Mouse (Mus musculus): Measurements from ENCODE around the gene Mob3b. TPM values are rescaled to one million over a fixed set of nuclear protein-coding genes. Genes with fewer than 3 reads are reported as not detected.
A peak's percentile ranks its signal among the peaks of the same experiment; 100 is the strongest.

The Mob3b gene
- polyA plus RNA-seq, 1 experiment from 2014 or later: 13.1 TPM

- 29% methylated on average over 17 of the region's 17 CpGs for WGBS
- peak overlapping the region; percentile 80 for H3K27ac ChIP-seq
- H3K4me1 ChIP-seq (replicated peaks): peaks cover 37% of the 10 kb centered on the region
- 0 out of 2 replicates have a peak, but pooled peaks cover 3% of the 10 kb centered on the region for H3K27me3 ChIP-seq (ENCODE audit: insufficient read depth, poor library complexity, severe bottlenecking)
- peak overlapping the region; percentile 49 for H3K4me3 ChIP-seq
- no peaks in the 10 kb centered on the region for H3K36me3 ChIP-seq
- H3K9me3 ChIP-seq: no peaks in the 10 kb centered on the region
- peak; percentile 41 for DNase-seq (ENCODE audit: low spot score)
Observed at GRCm38 (mm10) chr4:35099210-35099864, 57.9 kb downstream of the Mob3b start.

- Histone ChIP-seq H3K27me3 (ENCODE audit: insufficient read depth, poor library complexity, severe bottlenecking) (0 out of 2 replicates have a peak, but pooled peaks cover 3% of the 10 kb centered on the region), H3K36me3 (no peaks in the 10 kb centered on the region), H3K27ac (no peak overlapping the region), H3K4me1 (replicated peaks) (peaks cover 33% of the 10 kb centered on the region), H3K4me3 (no peak overlapping the region), H3K9me3 (no peaks in the 10 kb centered on the region)
- DNase-seq (ENCODE audit: low spot score): no peak
- WGBS: 92% methylated on average over 6 of the region's 6 CpGs
Observed at GRCm38 (mm10) chr4:35098552-35098951, 58.7 kb downstream of the Mob3b start.

GRCm38 (mm10) chr4:35096226-35097175, 60.8 kb downstream of the Mob3b start:
- no peak overlapping the region for H3K4me3 ChIP-seq
- 0 out of 2 replicates have a peak, but pooled peaks cover 3% of the 10 kb centered on the region for H3K27me3 ChIP-seq (ENCODE audit: insufficient read depth, poor library complexity, severe bottlenecking)
- H3K4me1 ChIP-seq (replicated peaks): peaks cover 33% of the 10 kb centered on the region
- DNase-seq (ENCODE audit: low spot score): no peak
- 0 out of 2 replicates have a peak overlapping the region, but pooled peaks have one; percentile 5 for H3K27ac ChIP-seq
- H3K9me3 ChIP-seq: no peaks in the 10 kb centered on the region
- 84% methylated on average over 28 of the region's 28 CpGs for WGBS
- no peaks in the 10 kb centered on the region for H3K36me3 ChIP-seq

- H3K9me3 ChIP-seq: no peaks in the 10 kb centered on the region
- WGBS: 84% methylated on average over 3 of the region's 3 CpGs
- H3K27me3 ChIP-seq (ENCODE audit: insufficient read depth, poor library complexity, severe bottlenecking): no peaks in the 10 kb centered on the region
- no peak overlapping the region for H3K27ac ChIP-seq
- DNase-seq (ENCODE audit: low spot score): no peak
- no peaks in the 10 kb centered on the region for H3K36me3 ChIP-seq
- no peak overlapping the region for H3K4me3 ChIP-seq
- 0 out of 2 replicates have a peak, but pooled peaks cover 2% of the 10 kb centered on the region for H3K4me1 ChIP-seq (replicated peaks)
Observed at GRCm38 (mm10) chr4:35092457-35092856, 64.8 kb downstream of the Mob3b start.

GRCm38 (mm10) chr4:35091157-35091784, 66.0 kb downstream of the Mob3b start:
- Histone ChIP-seq H3K4me1 (replicated peaks) (0 out of 2 replicates have a peak, but pooled peaks cover 2% of the 10 kb centered on the region), H3K36me3 (no peaks in the 10 kb centered on the region), H3K4me3 (no peak overlapping the region), H3K27ac (no peak overlapping the region), H3K9me3 (no peaks in the 10 kb centered on the region), H3K27me3 (ENCODE audit: insufficient read depth, poor library complexity, severe bottlenecking) (no peaks in the 10 kb centered on the region)
- no peak for DNase-seq (ENCODE audit: low spot score)
- 84% methylated on average over 13 of the region's 13 CpGs for WGBS

GRCm38 (mm10) chr4:35089321-35090316, 67.7 kb downstream of the Mob3b start:
- Histone ChIP-seq H3K4me3 (no peak overlapping the region), H3K36me3 (no peaks in the 10 kb centered on the region), H3K9me3 (no peaks in the 10 kb centered on the region), H3K27me3 (ENCODE audit: insufficient read depth, poor library complexity, severe bottlenecking) (no peaks in the 10 kb centered on the region), H3K27ac (no peak overlapping the region), H3K4me1 (replicated peaks) (no peaks in the 10 kb centered on the region)
- 80% methylated on average over 14 of the region's 14 CpGs for WGBS
- DNase-seq (ENCODE audit: low spot score): no peak

GRCm38 (mm10) chr4:35086067-35086700, 71.1 kb downstream of the Mob3b start:
- Histone ChIP-seq H3K9me3 (no peaks in the 10 kb centered on the region), H3K27ac (no peak overlapping the region), H3K4me3 (no peak overlapping the region), H3K27me3 (ENCODE audit: insufficient read depth, poor library complexity, severe bottlenecking) (no peaks in the 10 kb centered on the region), H3K36me3 (peaks cover 7% of the 10 kb centered on the region), H3K4me1 (replicated peaks) (no peaks in the 10 kb centered on the region)
- 79% methylated on average over 7 of the region's 7 CpGs for WGBS
- no peak for DNase-seq (ENCODE audit: low spot score)

- WGBS: 91% methylated on average over 8 of the region's 8 CpGs
- DNase-seq (ENCODE audit: low spot score): no peak
Observed at GRCm38 (mm10) chr4:35084060-35084459, 73.2 kb downstream of the Mob3b start.

GRCm38 (mm10) chr4:35082476-35083114, 74.7 kb downstream of the Mob3b start:
- no peak for DNase-seq (ENCODE audit: low spot score)
- WGBS: 82% methylated on average over 10 of the region's 10 CpGs

More at GRCm38 (mm10) chr4:35084060-35084459, 73.2 kb downstream of the Mob3b start:
- H3K4me1 ChIP-seq (replicated peaks): no peaks in the 10 kb centered on the region
- H3K4me3 ChIP-seq: no peak overlapping the region
- H3K27me3 ChIP-seq (ENCODE audit: insufficient read depth, poor library complexity, severe bottlenecking): no peaks in the 10 kb centered on the region
- H3K9me3 ChIP-seq: no peaks in the 10 kb centered on the region
- no peak overlapping the region for H3K27ac ChIP-seq
- H3K36me3 ChIP-seq: peaks cover 18% of the 10 kb centered on the region

GRCm38 (mm10) chr4:35080285-35080684, 77.0 kb downstream of the Mob3b start:
- no peak overlapping the region for H3K4me3 ChIP-seq
- no peaks in the 10 kb centered on the region for H3K27me3 ChIP-seq (ENCODE audit: insufficient read depth, poor library complexity, severe bottlenecking)
- H3K27ac ChIP-seq: no peak overlapping the region
- H3K4me1 ChIP-seq (replicated peaks): no peaks in the 10 kb centered on the region
- peaks cover 20% of the 10 kb centered on the region for H3K36me3 ChIP-seq
- H3K9me3 ChIP-seq: 0 out of 2 replicates have a peak, but pooled peaks cover 3% of the 10 kb centered on the region
- DNase-seq (ENCODE audit: low spot score): no peak
- 90% methylated on average over 6 of the region's 6 CpGs for WGBS

More at GRCm38 (mm10) chr4:35082476-35083114, 74.7 kb downstream of the Mob3b start:
- Histone ChIP-seq H3K4me1 (replicated peaks) (no peaks in the 10 kb centered on the region), H3K4me3 (no peak overlapping the region), H3K27me3 (ENCODE audit: insufficient read depth, poor library complexity, severe bottlenecking) (no peaks in the 10 kb centered on the region), H3K27ac (no peak overlapping the region), H3K9me3 (0 out of 2 replicates have a peak, but pooled peaks cover 3% of the 10 kb centered on the region), H3K36me3 (peaks cover 20% of the 10 kb centered on the region)

- H3K4me3 ChIP-seq: no peak overlapping the region
- no peaks in the 10 kb centered on the region for H3K36me3 ChIP-seq
- DNase-seq (ENCODE audit: low spot score): no peak
- H3K9me3 ChIP-seq: 0 out of 2 replicates have a peak, but pooled peaks cover 2% of the 10 kb centered on the region
- no peak overlapping the region for H3K27ac ChIP-seq
- 74% methylated on average over 4 of the region's 4 CpGs for WGBS
- no peaks in the 10 kb centered on the region for H3K27me3 ChIP-seq (ENCODE audit: insufficient read depth, poor library complexity, severe bottlenecking)
- H3K4me1 ChIP-seq (replicated peaks): peaks cover 16% of the 10 kb centered on the region
Observed at GRCm38 (mm10) chr4:35068739-35069138, 88.5 kb downstream of the Mob3b start.

Data from hindbrain, embryonic 10.5 days (tissue).